Mouse (Mus musculus) C3H10T1/2 (cell line): ENCODE results near the gene Ugt2b38. TPM values are rescaled to one million over a fixed set of nuclear protein-coding genes. Genes with fewer than 3 reads are reported as not detected.

Source experiments
- polyA plus RNA-seq, 2 experiments: library from polyadenylated mRNA; unstranded; fragments of >200 nt; fragmentation: generic; extraction: Trizol; gene quantifications; one replicate each; pipeline ENCODE4 v1.2.1; 2012; ENCODE audit warnings: missing spikeins in 2 of 2

Ugt2b38 gene
- not detected for polyA plus RNA-seq

GRCm38 (mm10) chr5:87424041-87424440 lies at the start of gene Ugt2b38:
Gene Ugt2b38 (minus strand): TSS chr5:87424203.

Other genes starting within 250 kb of the Ugt2b38 start
- not detected for gene Ugt2b37, start 169.4 kb downstream of the Ugt2b38 start, polyA plus RNA-seq
- gene Ugt2a3, start 87.0 kb downstream of the Ugt2b38 start, polyA plus RNA-seq = not detected
- not detected for gene Ugt2a2, start 58.1 kb upstream of the Ugt2b38 start, polyA plus RNA-seq
- gene Gm43638, start 62.6 kb upstream of the Ugt2b38 start, polyA plus RNA-seq = not detected
- not detected for gene Ugt2a1, start 66.7 kb upstream of the Ugt2b38 start, polyA plus RNA-seq
- gene Sult1b1, start 114.0 kb upstream of the Ugt2b38 start, polyA plus RNA-seq = not detected
- not detected for gene Sult1d1, start 144.8 kb upstream of the Ugt2b38 start, polyA plus RNA-seq
- gene Sult1e1, start 167.4 kb upstream of the Ugt2b38 start, polyA plus RNA-seq = not detected
- not detected for gene Csn1s1, start 242.0 kb upstream of the Ugt2b38 start, polyA plus RNA-seq